Mouse (Mus musculus): ENCODE measurements around the gene Ston1. TPM values are rescaled to one million over a fixed set of nuclear protein-coding genes. Genes with fewer than 3 reads are reported as not detected.

The Ston1 gene
- polyA plus RNA-seq, 1 experiment = 43.1 TPM

DNA sequence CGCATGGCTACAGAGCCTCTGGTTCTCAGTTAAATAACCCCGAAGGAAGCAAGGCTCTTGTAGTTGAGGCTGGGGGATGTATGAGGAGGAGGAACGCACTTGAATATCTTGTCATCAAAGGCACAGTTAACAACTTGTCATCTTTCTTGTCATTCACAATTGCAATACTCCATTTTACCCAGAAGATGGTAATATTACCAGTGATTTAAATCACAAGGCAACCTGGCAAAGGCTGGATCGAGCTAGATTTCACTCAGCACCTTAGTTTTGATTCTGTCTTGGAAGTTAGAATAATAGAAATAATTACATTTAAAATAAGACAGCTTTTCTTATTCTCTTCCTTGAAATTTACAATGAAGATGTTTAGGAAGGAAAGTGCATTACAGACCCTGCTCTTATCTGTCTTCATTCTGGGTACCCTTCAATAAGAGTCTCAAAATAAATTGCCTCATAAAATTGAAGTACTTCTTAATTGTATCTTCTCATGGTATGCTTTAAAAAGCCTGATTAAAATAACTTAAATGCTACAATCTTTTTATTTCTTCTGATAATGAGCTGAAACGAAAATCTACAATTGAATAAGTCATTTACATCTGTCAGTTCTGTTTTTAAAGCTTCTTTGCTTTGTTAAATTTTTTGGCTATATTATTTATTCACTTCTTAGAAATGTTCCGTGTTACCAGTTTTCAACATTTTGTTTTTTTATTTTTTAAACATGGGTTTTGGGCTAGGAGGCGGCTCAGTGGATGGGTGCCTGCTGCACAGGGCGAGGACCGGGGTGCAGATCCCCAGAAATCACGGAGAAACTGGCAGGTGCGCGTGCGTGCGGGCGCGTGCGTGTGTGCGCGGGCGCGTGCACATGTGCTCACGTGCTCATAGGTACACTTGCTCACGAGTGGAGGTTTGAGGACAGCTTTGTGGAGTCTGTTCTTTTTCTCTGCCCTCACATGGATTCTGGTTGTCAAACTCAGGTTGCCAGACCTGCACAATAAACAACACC lies 78.1 kb downstream of the Ston1 start:
- WGBS = 89% methylated on average over 23 of the region's 23 CpGs
- Histone ChIP-seq H3K4me3 (replicated peaks; ENCODE audit: extremely low read depth, low read depth, low read length) (no peak overlapping the region), H3K4me1 (ENCODE audit: control insufficient read depth, insufficient read depth, low read length) (no peaks in the 10 kb centered on the region)
- no peak for DNase-seq
- no peak for TF ChIP-seq POLR2A (IDR thresholded peaks at IDR 0.05; ENCODE audit: borderline replicate concordance, extremely low read depth, low read depth, low read length)
- no peak for TF ChIP-seq CTCF (IDR thresholded peaks at IDR 0.05; ENCODE audit: insufficient read depth, low read length)

DNA sequence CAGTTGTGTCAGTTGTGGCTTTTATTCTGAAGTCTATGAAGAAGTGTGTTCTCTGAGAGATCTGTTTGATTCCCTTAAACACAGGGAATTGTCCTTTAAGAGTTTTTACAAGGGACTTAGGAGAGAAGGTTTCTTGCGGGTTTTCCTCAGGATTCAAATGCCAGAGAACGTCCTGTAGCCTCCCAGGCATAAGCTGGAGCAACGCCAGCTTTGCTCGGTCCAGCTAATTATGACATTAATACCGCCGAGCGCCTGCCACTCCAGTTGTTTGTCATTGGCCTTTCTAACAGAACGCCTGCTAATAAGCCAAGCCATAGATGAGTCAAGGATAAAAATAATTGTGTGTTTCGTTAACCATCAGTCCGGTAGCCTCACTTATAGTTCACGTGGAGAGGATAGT lies 90.7 kb downstream of the Ston1 start:
- DNase-seq = no peak
- no peaks in the 10 kb centered on the region for H3K4me1 ChIP-seq (ENCODE audit: control insufficient read depth, insufficient read depth, low read length)
- TF ChIP-seq CTCF (IDR thresholded peaks at IDR 0.05; ENCODE audit: insufficient read depth, low read length) (no peak), POLR2A (IDR thresholded peaks at IDR 0.05; ENCODE audit: borderline replicate concordance, extremely low read depth, low read depth, low read length) (no peak)
- no peak overlapping the region for H3K4me3 ChIP-seq (replicated peaks; ENCODE audit: extremely low read depth, low read depth, low read length)
- WGBS = 68% methylated on average over 11 of the region's 11 CpGs

- 63% methylated on average over 9 of the region's 9 CpGs for WGBS
- no peaks in the 10 kb centered on the region for H3K4me1 ChIP-seq (ENCODE audit: control insufficient read depth, insufficient read depth, low read length)
- no peak for DNase-seq
- H3K4me3 ChIP-seq (replicated peaks; ENCODE audit: extremely low read depth, low read depth, low read length) = no peak overlapping the region
- no peak for TF ChIP-seq CTCF (IDR thresholded peaks at IDR 0.05; ENCODE audit: insufficient read depth, low read length)
- TF ChIP-seq POLR2A (IDR thresholded peaks at IDR 0.05; ENCODE audit: borderline replicate concordance, extremely low read depth, low read depth, low read length) = no peak
Measured at GRCm38 (mm10) chr17:88696656-88697333, 99.3 kb downstream of the Ston1 start.

DNA sequence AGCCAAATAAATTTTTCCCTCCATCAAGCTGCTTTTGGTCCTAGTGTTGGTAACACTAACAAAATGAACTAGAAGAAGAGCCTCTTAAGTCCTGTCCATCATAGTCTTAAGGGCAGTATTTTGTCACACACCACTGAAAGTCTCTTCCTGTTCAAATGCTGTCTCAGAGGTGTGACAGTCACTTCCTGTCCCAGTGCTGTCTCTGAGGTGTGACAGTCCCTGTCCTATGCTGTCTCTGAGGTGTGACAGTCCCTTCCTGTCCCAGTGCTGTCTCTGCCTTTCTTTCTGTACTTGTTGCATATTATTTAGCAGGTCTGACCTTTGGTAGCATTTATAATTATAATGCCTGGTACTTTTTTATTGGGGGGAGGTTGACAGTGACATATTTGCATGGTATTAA lies 103.4 kb downstream of the Ston1 start:
- DNase-seq = no peak
- Histone ChIP-seq H3K4me3 (replicated peaks; ENCODE audit: extremely low read depth, low read depth, low read length) (no peak overlapping the region), H3K4me1 (ENCODE audit: control insufficient read depth, insufficient read depth, low read length) (no peaks in the 10 kb centered on the region)
- no peak for TF ChIP-seq CTCF (IDR thresholded peaks at IDR 0.05; ENCODE audit: insufficient read depth, low read length)
- TF ChIP-seq POLR2A (IDR thresholded peaks at IDR 0.05; ENCODE audit: borderline replicate concordance, extremely low read depth, low read depth, low read length) = no peak

DNA sequence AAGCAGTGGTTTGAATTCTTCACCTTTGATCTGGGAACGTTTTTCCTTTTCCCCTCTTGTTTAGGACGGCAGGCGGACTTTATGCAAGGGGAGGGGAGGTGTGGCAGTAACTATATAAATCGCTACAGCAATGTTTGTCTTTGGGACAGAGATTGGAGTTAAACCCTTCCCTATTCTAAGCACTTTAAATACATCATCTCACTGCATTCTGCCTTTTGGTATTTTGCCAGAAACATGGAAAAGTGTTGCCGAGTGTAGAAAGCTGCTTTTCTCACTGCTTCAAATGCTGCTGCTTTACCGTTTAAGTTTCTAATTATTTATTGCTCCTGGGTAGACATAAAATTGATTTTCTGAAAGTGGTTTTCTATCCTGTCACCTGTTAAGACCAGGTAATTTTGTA lies 104.9 kb downstream of the Ston1 start:
- Histone ChIP-seq H3K4me1 (ENCODE audit: control insufficient read depth, insufficient read depth, low read length) (no peaks in the 10 kb centered on the region), H3K4me3 (replicated peaks; ENCODE audit: extremely low read depth, low read depth, low read length) (no peak overlapping the region)
- no peak for TF ChIP-seq CTCF (IDR thresholded peaks at IDR 0.05; ENCODE audit: insufficient read depth, low read length)
- no peak for TF ChIP-seq POLR2A (IDR thresholded peaks at IDR 0.05; ENCODE audit: borderline replicate concordance, extremely low read depth, low read depth, low read length)
- no peak for DNase-seq
- 22% methylated on average over 6 of the region's 6 CpGs for WGBS

DNA sequence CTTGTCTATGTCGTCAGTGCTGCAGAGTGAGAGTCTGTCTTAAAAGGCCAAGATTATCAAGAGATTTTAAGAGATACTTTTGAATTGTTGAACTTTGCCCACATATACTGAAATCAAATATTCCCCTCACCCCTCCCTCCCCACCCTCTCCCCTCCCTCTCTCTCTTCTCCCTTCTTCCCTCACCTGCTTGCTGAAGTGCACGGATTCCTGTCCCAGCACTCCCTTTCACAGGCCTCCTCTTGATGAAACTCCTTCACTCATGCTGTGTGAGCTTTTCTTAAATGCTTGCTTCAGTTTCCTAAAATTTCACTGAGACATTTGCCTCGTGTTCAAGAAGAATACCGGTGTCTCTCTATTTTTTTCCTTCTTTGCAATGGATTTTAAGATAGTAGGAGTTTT lies 105.6 kb downstream of the Ston1 start:
- WGBS = 40% methylated on average over 4 of the region's 4 CpGs
- TF ChIP-seq CTCF (IDR thresholded peaks at IDR 0.05; ENCODE audit: insufficient read depth, low read length) (no peak), POLR2A (IDR thresholded peaks at IDR 0.05; ENCODE audit: borderline replicate concordance, extremely low read depth, low read depth, low read length) (no peak)
- Histone ChIP-seq H3K4me3 (replicated peaks; ENCODE audit: extremely low read depth, low read depth, low read length) (no peak overlapping the region), H3K4me1 (ENCODE audit: control insufficient read depth, insufficient read depth, low read length) (no peaks in the 10 kb centered on the region)
- no peak for DNase-seq

DNA sequence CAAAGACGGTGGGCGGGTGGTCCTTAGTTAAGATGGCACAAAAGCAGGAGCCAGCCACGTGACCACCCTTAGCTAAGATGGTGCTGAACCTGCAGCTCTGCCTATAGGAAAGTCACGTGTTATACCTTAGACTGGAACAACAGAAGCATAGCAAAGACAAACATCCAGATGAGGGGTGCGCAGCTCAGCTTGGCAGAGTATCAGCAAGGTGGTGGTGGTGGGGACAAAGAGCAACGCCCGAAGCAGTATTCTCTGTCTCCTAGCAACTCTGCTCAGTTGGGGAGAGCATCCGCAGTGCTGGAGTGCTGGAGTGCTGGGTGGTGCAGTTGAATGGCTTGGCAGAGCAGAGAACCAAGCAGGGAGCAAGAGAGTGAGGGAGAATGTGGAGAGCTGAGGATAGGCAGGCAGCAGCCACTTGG lies 108.8 kb downstream of the Ston1 start:
- TF ChIP-seq POLR2A (IDR thresholded peaks at IDR 0.05; ENCODE audit: borderline replicate concordance, extremely low read depth, low read depth, low read length) = no peak
- TF ChIP-seq CTCF (IDR thresholded peaks at IDR 0.05; ENCODE audit: insufficient read depth, low read length) = no peak
- Histone ChIP-seq H3K4me1 (ENCODE audit: control insufficient read depth, insufficient read depth, low read length) (no peaks in the 10 kb centered on the region), H3K4me3 (replicated peaks; ENCODE audit: extremely low read depth, low read depth, low read length) (no peak overlapping the region)
- WGBS = 61% methylated on average over 8 of the region's 8 CpGs
- DNase-seq = no peak

Other genes with a start within 250 kb of the Ston1 start
- 7.0 and 7.5 TPM in 2 replicates for gene Foxn2, start 157.0 kb upstream of the Ston1 start, polyA plus RNA-seq (2012; rRNA removed)
- 22.8 and 31.2 TPM in 2 replicates for gene Ppp1r21, start 67.6 kb upstream of the Ston1 start, polyA plus RNA-seq (2012; rRNA removed)
- gene Gtf2a1l, start 71.0 kb downstream of the Ston1 start, polyA plus RNA-seq (2012; rRNA removed) = not detected in 2 replicates
- gene Lhcgr, start 194.3 kb downstream of the Ston1 start, polyA plus RNA-seq (2012; rRNA removed) = 0.10 and 0.20 TPM in 2 replicates

Measured in lung, adult 2 months (tissue).